Mouse (Mus musculus) erythroblast, embryonic 14.5 days (primary cell): Measurements from ENCODE around the gene Nell2.

Source experiments
- GATA1 ChIP-seq: IDR thresholded peaks from 2 replicates; pipeline ENCODE4 v1.6.1; 2012; ENCODE audit warnings: low read length, inconsistent platforms, mixed read lengths
- TAL1 ChIP-seq: IDR thresholded peaks from 3 replicates; pipeline ENCODE4 v1.6.1; 2012; ENCODE audit warnings: low read length, inconsistent platforms, mixed read lengths

GRCm38 (mm10) chr15:95231171-95231570 is 297.2 kb downstream of the Nell2 start:
- TF ChIP-seq TAL1 (no peak), GATA1 (no peak)
